15 mouse cellular contexts compared by ENCODE assay signal in the genomic region with DNA sequence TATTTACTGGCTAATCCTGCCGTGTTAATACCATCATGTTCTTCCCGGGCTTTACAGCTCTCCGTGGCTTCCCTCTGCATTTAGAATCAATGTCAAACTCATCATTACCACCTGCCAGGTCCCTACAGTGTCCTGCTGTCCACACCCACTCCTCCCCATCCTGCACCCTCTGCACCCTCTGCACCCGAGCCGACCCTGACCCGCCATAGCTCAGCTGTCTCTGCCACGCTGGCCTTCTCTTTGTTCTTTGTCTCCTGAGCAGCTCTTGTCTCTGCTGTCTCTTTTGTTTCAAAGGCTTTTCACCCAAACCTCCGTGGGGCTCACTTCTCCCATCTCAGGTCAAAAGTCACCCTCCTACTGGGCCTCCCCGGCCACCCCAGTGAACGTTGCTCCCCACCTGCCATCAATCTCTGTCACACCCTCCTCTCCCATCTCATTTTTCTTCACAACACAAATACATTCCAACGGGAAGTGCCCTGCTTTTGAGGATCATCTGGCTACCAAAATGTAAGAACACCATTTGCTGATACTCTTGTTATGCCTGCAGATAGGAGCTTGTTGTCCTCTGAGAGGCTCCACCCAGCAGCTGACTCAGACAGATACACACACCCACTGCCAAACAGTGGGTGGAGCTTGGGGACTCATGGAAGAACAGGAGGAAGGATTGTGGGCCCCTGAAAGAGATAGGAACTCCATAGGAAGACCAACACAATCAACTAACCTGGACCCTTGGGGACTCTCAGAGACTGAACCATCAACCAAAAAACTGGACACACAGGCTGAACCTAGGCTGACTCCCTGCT.
DNase-seq lines count a peak whose midpoint lies in the region; ATAC-seq and TF ChIP-seq lines count a peak whose summit lies in the region.
"Had no signal": no experiment of that assay in that cellular context is flagged by ENCODE, and none has a peak within 500 bp of the region (broad histone marks: within the 10 kb centered on the region; RNA-seq: fewer than 3 reads in every experiment).

No protein-coding gene starts in this region.

- H3K9ac ChIP-seq in forebrain, embryonic 11.5 days (ENCODE audit: low read length), result no peak overlapping the region
- H3K9ac ChIP-seq in liver, embryonic 13.5 days, result no peak overlapping the region
- H3K9ac ChIP-seq in neural tube, embryonic 13.5 days, result peak overlapping the region; percentile 57
- H3K9ac ChIP-seq: intestine, embryonic 15.5 days; liver, embryonic 15.5 days had no signal

- no peak for TF ChIP-seq POLR2A in lung, adult 2 months (IDR thresholded peaks at IDR 0.05; ENCODE audit: borderline replicate concordance, extremely low read depth, low read depth, low read length)

- no peak for TF ChIP-seq CTCF in lung, adult 2 months (IDR thresholded peaks at IDR 0.05; ENCODE audit: insufficient read depth, low read length)

- no peak for ATAC-seq in forebrain, embryonic 11.5 days (replicated peaks; ENCODE audit: low FRiP score)
- peak; percentile 63; the same call in 1 of the 2 replicates for ATAC-seq in liver, embryonic 13.5 days (ENCODE audit: low read depth)
- ATAC-seq in neural tube, embryonic 13.5 days (ENCODE audit: low read depth), result no peak
- ATAC-seq: intestine, embryonic 15.5 days had no signal

- no peak overlapping the region for H3K4me2 ChIP-seq in forebrain, embryonic 11.5 days (ENCODE audit: low read depth, low read length, severe bottlenecking)
- H3K4me2 ChIP-seq in liver, embryonic 13.5 days, result 0 out of 2 replicates have a peak overlapping the region, but pooled peaks have one; percentile 14
- H3K4me2 ChIP-seq in neural tube, embryonic 13.5 days, result peak overlapping the region; percentile 31
- H3K4me2 ChIP-seq: intestine, embryonic 15.5 days; liver, embryonic 15.5 days had no signal

- no peaks in the 10 kb centered on the region for H3K27me3 ChIP-seq in forebrain, embryonic 10.5 days (ENCODE audit: poor library complexity, severe bottlenecking)
- H3K27me3 ChIP-seq in forebrain, embryonic 11.5 days (ENCODE audit: control insufficient read depth, insufficient read depth, low read length), result no peaks in the 10 kb centered on the region
- H3K27me3 ChIP-seq in liver, embryonic 13.5 days, result 0 out of 2 replicates have a peak, but pooled peaks cover 2% of the 10 kb centered on the region
- H3K27me3 ChIP-seq in neural tube, embryonic 13.5 days, result no peaks in the 10 kb centered on the region
- H3K27me3 ChIP-seq: intestine, embryonic 15.5 days; liver, embryonic 15.5 days had no signal

- H3K4me1 ChIP-seq in forebrain, embryonic 10.5 days, result peaks cover 56% of the 10 kb centered on the region
- peaks cover 14% of the 10 kb centered on the region for H3K4me1 ChIP-seq in forebrain, embryonic 11.5 days (replicated peaks; ENCODE audit: control insufficient read depth, insufficient read depth, low read length)
- peaks cover 9% of the 10 kb centered on the region for H3K4me1 ChIP-seq in lung, adult 2 months (ENCODE audit: control insufficient read depth, insufficient read depth, low read length)
- H3K4me1 ChIP-seq in liver, embryonic 13.5 days (replicated peaks), result peaks cover 10% of the 10 kb centered on the region
- H3K4me1 ChIP-seq in neural tube, embryonic 13.5 days (replicated peaks), result peaks cover 70% of the 10 kb centered on the region

- no peak overlapping the region for H3K4me3 ChIP-seq in forebrain, embryonic 10.5 days
- H3K4me3 ChIP-seq in forebrain, embryonic 11.5 days (ENCODE audit: low read depth, low read length), result no peak overlapping the region
- H3K4me3 ChIP-seq in lung, adult 2 months (replicated peaks; ENCODE audit: extremely low read depth, low read depth, low read length), result no peak overlapping the region
- H3K4me3 ChIP-seq in liver, embryonic 13.5 days (replicated peaks), result no peak overlapping the region
- no peak overlapping the region for H3K4me3 ChIP-seq in neural tube, embryonic 13.5 days
- H3K4me3 ChIP-seq: intestine, embryonic 15.5 days; liver, embryonic 15.5 days; myocyte had no signal

- peak overlapping the region; percentile 66 for H3K27ac ChIP-seq in forebrain, embryonic 10.5 days
- H3K27ac ChIP-seq in forebrain, embryonic 11.5 days (ENCODE audit: low read depth, low read length), result no peak overlapping the region
- H3K27ac ChIP-seq in liver, embryonic 13.5 days, result no peak overlapping the region
- H3K27ac ChIP-seq in neural tube, embryonic 13.5 days (replicated peaks), result peak overlapping the region; percentile 88
- H3K27ac ChIP-seq: intestine, embryonic 15.5 days; liver, embryonic 15.5 days had no signal

- WGBS in forebrain, embryonic 10.5 days, result 28% methylated on average over 11 of the region's 11 CpGs
- WGBS in forebrain, embryonic 11.5 days, result 26% methylated on average over 11 of the region's 11 CpGs
- WGBS in lung, adult 2 months, result 34% methylated on average over 11 of the region's 11 CpGs
- 48% methylated on average over 11 of the region's 11 CpGs for WGBS in liver, embryonic 13.5 days (ENCODE audit: insufficient replicate concordance)
- WGBS in neural tube, embryonic 13.5 days, result 11% methylated on average over 11 of the region's 11 CpGs

- no peaks in the 10 kb centered on the region for H3K9me3 ChIP-seq in forebrain, embryonic 10.5 days
- no peaks in the 10 kb centered on the region for H3K9me3 ChIP-seq in forebrain, embryonic 11.5 days (ENCODE audit: control insufficient read depth, low read length)
- H3K9me3 ChIP-seq in liver, embryonic 13.5 days (replicated peaks), result no peaks in the 10 kb centered on the region
- H3K9me3 ChIP-seq in neural tube, embryonic 13.5 days, result no peaks in the 10 kb centered on the region
- H3K9me3 ChIP-seq: intestine, embryonic 15.5 days; liver, embryonic 15.5 days had no signal

- no peak for DNase-seq in forebrain, embryonic 10.5 days (ENCODE audit: extremely low spot score, low spot score)
- DNase-seq in forebrain, embryonic 11.5 days (ENCODE audit: low spot score), result no peak
- DNase-seq in lung, postnatal 36 days, result peak; percentile 27
- no peak for DNase-seq in lung, adult 2 months
- peak; percentile 33 for DNase-seq in liver, embryonic 13.5 days
- DNase-seq in ovary, postnatal 36 days (ENCODE audit: low spot score), result no peak
- DNase-seq in adrenal gland, postnatal 14 days, result no peak
- DNase-seq: adrenal gland, postnatal 10 days; cerebellum, adult 9-11 months; gastrocnemius, postnatal 14 days; layer of hippocampus, postnatal 36 days had no signal

- H3K36me3 ChIP-seq in forebrain, embryonic 10.5 days (replicated peaks), result no peaks in the 10 kb centered on the region
- no peaks in the 10 kb centered on the region for H3K36me3 ChIP-seq in forebrain, embryonic 11.5 days (ENCODE audit: control insufficient read depth, insufficient read depth, low read length)
- H3K36me3 ChIP-seq in liver, embryonic 13.5 days, result no peaks in the 10 kb centered on the region
- no peaks in the 10 kb centered on the region for H3K36me3 ChIP-seq in neural tube, embryonic 13.5 days
- H3K36me3 ChIP-seq: intestine, embryonic 15.5 days; liver, embryonic 15.5 days had no signal

Comparison
In these comparisons a context has a peak if more than half of its experiments do, and no peak if none do; other contexts are left out.
1. DNase-seq: peak in lung, postnatal 36 days (single experiment) and liver, embryonic 13.5 days (single experiment); none in forebrain, embryonic 10.5 days (single experiment), forebrain, embryonic 11.5 days (single experiment), lung, adult 2 months (single experiment), ovary, postnatal 36 days (single experiment) and adrenal gland, postnatal 14 days (single experiment).
2. H3K27ac ChIP-seq: peak in forebrain, embryonic 10.5 days (single experiment) and neural tube, embryonic 13.5 days (single experiment); none in forebrain, embryonic 11.5 days (single experiment) and liver, embryonic 13.5 days (single experiment).